Mouse (Mus musculus): ENCODE results near the gene Nkx2-4. TPM values are rescaled to one million over a fixed set of nuclear protein-coding genes. Genes with fewer than 3 reads are reported as not detected.

Nkx2-4 gene
- polyA plus RNA-seq (2014; fragmentation: Nextera tagmentation; extraction: Ambion mirVana) = not detected in 2 replicates

DNA sequence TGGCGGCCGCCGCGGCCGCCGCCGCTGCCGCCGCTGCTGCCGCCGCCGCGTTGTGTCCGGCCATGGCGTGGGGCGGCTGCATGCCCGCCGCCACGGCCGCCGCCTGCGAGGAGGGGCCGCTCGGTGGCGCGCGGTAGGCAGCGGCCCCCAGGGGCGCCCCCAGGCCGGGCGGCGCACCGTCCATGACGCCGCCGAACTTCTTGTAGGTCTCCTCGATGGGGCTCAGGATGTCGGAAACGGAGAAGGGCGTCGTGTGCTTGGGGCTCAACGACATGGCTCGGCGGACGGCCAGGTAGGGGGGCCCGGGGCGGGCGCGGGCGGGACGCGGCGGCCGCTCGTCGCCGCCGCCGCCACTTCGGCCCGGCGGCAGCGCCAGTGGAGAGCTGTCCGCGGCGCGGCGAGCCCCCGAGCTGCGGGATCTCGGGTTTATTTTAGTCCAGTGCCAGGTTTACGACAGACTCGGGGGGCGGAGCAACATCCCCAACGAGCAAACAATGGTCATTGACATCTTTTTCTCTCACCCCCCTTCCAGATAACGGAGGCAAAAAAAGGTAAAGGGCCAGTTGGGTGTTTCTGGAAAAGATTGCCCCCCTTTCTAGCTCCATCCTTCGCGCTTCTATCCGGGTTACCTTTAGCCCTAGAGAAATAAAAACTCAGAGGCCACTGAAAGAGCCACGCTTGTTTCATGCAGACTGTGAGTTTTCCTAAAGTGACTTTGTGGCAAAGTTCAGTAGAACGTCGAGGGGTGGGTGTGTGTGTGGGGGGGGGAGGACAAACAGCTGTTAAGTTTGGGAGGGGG lies at the start of gene Nkx2-4:
TSS of gene Nkx2-4 (minus strand) at position 374 of the 799 bp plus-strand sequence.
- H3K36me3 ChIP-seq (ENCODE audit: control insufficient read depth, insufficient read depth, low read length) = no peaks in the 10 kb centered on the region
- peaks cover 66% of the 10 kb centered on the region for H3K27me3 ChIP-seq (replicated peaks; ENCODE audit: control insufficient read depth, insufficient read depth, low read length)
- H3K9ac ChIP-seq (ENCODE audit: low read depth, low read length) = no peak within 1 kb of the TSS; the same call in 1 of the 2 replicates
- H3K4me1 ChIP-seq (replicated peaks; ENCODE audit: control insufficient read depth, insufficient read depth, low read length) = peaks cover 12% of the 10 kb centered on the region
- peak; percentile 38 for DNase-seq (ENCODE audit: low spot score)
- H3K9me3 ChIP-seq (ENCODE audit: control insufficient read depth, low read length) = no peaks in the 10 kb centered on the region
- 2% methylated on average over 80 of the region's 82 CpGs for WGBS
- ATAC-seq (replicated peaks; ENCODE audit: low FRiP score) = no peak
- no peak within 1 kb of the TSS for H3K27ac ChIP-seq (ENCODE audit: low read depth, low read length)
- peak within 1 kb of the TSS; percentile 46 for H3K4me3 ChIP-seq (ENCODE audit: low read depth, low read length)
- H3K4me2 ChIP-seq = peak within 1 kb of the TSS; percentile 57

DNA sequence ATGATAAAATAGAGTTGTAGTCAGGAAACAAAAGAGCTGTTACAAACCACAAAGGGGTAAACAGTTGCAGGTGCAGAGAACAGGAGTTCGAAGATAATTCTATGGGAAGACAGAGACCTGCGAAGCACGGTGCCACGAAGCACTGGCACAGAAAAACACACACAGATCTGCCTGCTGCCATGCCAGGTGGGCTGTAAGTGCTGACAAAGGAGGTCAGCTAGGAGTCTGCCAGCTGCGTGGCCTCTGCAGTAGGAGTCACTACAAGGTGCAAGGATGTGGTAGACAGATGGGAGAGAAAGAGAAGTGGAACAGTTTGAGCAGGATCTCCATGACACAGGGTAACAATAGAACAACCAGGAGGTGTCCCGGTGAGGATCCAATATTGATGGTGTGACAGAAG lies 42.1 kb upstream of the Nkx2-4 start:
- WGBS = 69% methylated on average over 6 of the region's 6 CpGs
- DNase-seq (ENCODE audit: low spot score) = no peak
- Histone ChIP-seq H3K36me3 (ENCODE audit: control insufficient read depth, insufficient read depth, low read length) (no peaks in the 10 kb centered on the region), H3K4me1 (replicated peaks; ENCODE audit: control insufficient read depth, insufficient read depth, low read length) (no peaks in the 10 kb centered on the region), H3K4me2 (no peak overlapping the region), H3K9me3 (ENCODE audit: control insufficient read depth, low read length) (no peaks in the 10 kb centered on the region), H3K9ac (ENCODE audit: low read depth, low read length) (no peak overlapping the region), H3K27me3 (replicated peaks; ENCODE audit: control insufficient read depth, insufficient read depth, low read length) (no peaks in the 10 kb centered on the region), H3K27ac (ENCODE audit: low read depth, low read length) (no peak overlapping the region), H3K4me3 (ENCODE audit: low read depth, low read length) (no peak overlapping the region)
- ATAC-seq (replicated peaks; ENCODE audit: low FRiP score) = no peak

DNA sequence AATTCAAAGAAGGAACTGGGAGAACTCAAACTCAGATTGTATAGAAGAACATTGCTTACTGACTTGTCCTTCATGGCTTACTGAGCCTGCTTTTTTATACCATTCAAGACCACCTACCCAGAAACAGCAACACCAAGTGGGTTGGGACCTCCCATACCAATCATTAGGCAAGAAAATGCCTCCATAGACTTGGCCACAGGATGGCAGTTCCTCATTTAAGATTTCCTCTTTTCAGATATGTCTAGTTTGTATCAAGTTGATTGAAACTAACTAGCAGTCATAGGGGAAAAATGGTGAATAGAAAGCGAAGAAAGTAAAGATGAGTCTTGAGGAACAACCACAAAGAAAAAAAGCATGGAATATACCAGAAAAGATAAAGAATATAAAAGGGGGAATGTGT lies 34.5 kb upstream of the Nkx2-4 start:
- no peak for ATAC-seq (replicated peaks; ENCODE audit: low FRiP score)
- H3K4me2 ChIP-seq = no peak overlapping the region
- 73% methylated on average over 1 of the region's 1 CpGs for whole genome bisulfite sequencing

DNA sequence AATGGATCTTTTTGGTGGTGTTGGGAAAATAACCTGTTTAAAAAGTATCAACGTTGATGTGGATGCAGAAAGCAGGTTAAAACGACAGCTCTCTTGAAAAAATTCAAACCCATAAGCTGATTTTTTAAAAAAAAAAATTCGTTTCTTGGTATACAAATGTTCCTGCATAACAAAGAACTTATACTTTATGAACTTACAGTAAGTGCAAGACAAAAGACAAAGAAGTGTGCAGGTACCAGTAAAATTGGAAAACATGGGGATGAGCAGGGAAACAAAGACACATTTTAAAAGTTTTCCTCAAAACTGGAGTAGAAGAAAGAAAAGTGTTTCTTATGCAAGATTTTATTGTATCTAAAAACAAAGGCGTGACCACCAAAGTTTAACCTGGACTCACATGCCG lies 1.2 kb upstream of the Nkx2-4 start:
- H3K4me2 ChIP-seq = no peak overlapping the region
- WGBS = 23% methylated on average over 5 of the region's 5 CpGs
- H3K4me1 ChIP-seq (replicated peaks; ENCODE audit: control insufficient read depth, insufficient read depth, low read length) = peaks cover 12% of the 10 kb centered on the region
- H3K27ac ChIP-seq (ENCODE audit: low read depth, low read length) = no peak overlapping the region
- peaks cover 60% of the 10 kb centered on the region for H3K27me3 ChIP-seq (replicated peaks; ENCODE audit: control insufficient read depth, insufficient read depth, low read length)
- no peak overlapping the region for H3K9ac ChIP-seq (ENCODE audit: low read depth, low read length)
- ATAC-seq (replicated peaks; ENCODE audit: low FRiP score) (no peak), DNase-seq (ENCODE audit: low spot score) (no peak)
- no peak overlapping the region for H3K4me3 ChIP-seq (ENCODE audit: low read depth, low read length)
- H3K36me3 ChIP-seq (ENCODE audit: control insufficient read depth, insufficient read depth, low read length) = no peaks in the 10 kb centered on the region
- no peaks in the 10 kb centered on the region for H3K9me3 ChIP-seq (ENCODE audit: control insufficient read depth, low read length)

More for the DNA sequence above, 34.5 kb upstream of the Nkx2-4 start:
- H3K9me3 ChIP-seq (ENCODE audit: control insufficient read depth, low read length) = no peaks in the 10 kb centered on the region
- H3K27ac ChIP-seq (ENCODE audit: low read depth, low read length) = no peak overlapping the region
- H3K9ac ChIP-seq (ENCODE audit: low read depth, low read length) = no peak overlapping the region
- no peak overlapping the region for H3K4me3 ChIP-seq (ENCODE audit: low read depth, low read length)
- H3K4me1 ChIP-seq (replicated peaks; ENCODE audit: control insufficient read depth, insufficient read depth, low read length) = no peaks in the 10 kb centered on the region
- DNase-seq (ENCODE audit: low spot score) = no peak
- no peaks in the 10 kb centered on the region for H3K36me3 ChIP-seq (ENCODE audit: control insufficient read depth, insufficient read depth, low read length)
- H3K27me3 ChIP-seq (replicated peaks; ENCODE audit: control insufficient read depth, insufficient read depth, low read length) = no peaks in the 10 kb centered on the region

DNA sequence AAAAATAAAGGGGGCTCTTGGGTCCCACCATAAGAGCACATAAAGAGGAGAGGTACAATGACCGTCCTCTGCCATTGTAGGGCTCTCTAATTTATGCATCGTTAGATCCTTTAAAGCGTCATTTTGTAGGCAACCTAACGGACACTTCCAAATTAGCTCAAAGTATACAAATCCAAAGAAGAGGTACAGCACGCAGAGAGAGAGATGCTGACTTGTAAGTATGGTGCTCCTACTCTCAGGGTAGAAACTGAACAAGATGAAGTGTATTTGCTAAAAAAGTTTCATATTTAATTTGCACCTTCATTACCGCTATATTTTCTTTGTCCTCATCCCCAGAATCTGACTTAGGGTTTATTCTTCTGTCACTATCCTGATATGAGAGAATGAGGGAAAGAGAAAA lies 692 bp upstream of the Nkx2-4 start:
- DNase-seq (ENCODE audit: low spot score) = no peak
- Histone ChIP-seq H3K9ac (ENCODE audit: low read depth, low read length) (no peak overlapping the region), H3K4me3 (ENCODE audit: low read depth, low read length) (no peak overlapping the region), H3K4me1 (replicated peaks; ENCODE audit: control insufficient read depth, insufficient read depth, low read length) (peaks cover 12% of the 10 kb centered on the region), H3K4me2 (no peak overlapping the region), H3K36me3 (ENCODE audit: control insufficient read depth, insufficient read depth, low read length) (no peaks in the 10 kb centered on the region), H3K27me3 (replicated peaks; ENCODE audit: control insufficient read depth, insufficient read depth, low read length) (peaks cover 65% of the 10 kb centered on the region), H3K9me3 (ENCODE audit: control insufficient read depth, low read length) (no peaks in the 10 kb centered on the region), H3K27ac (ENCODE audit: low read depth, low read length) (no peak overlapping the region)
- ATAC-seq (replicated peaks; ENCODE audit: low FRiP score) = no peak
- WGBS = 11% methylated on average over 6 of the region's 6 CpGs

DNA sequence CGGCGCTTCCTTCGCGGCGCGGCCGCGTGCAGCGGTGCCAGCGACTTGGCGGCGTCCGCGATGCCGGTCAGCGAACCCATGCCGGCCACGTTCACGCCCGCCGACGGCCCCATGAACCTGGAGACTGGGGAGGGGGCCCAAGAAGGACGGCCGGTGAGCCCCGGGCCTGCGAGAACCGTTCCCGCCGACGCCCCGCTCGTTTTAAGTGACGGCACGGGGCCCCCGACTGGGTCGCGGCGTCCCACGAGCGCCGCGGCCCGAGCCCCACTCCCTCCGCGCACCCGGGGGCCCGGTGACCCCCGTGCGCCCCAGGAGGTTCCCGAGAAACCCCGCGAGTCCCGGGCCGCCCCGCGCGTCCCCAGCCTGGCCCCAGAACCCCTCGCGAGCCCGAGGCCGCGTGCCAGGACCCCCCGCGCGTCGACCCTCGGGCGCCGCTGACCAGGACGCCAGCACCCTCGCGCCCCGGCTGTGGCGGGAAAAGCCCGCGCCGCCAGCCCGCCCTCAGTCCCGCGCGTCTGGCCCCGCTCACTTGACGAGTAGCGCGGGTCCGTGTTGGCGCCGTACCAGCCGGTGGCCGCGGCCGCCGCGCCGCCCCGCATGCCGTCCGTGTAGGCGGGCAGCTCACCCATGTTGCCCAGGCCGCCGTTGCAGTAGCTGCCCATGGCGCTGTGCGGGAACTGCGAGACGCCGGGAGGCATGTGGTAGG lies 726 bp downstream of the Nkx2-4 start:
- H3K4me1 ChIP-seq (replicated peaks; ENCODE audit: control insufficient read depth, insufficient read depth, low read length) = peaks cover 12% of the 10 kb centered on the region
- no peaks in the 10 kb centered on the region for H3K36me3 ChIP-seq (ENCODE audit: control insufficient read depth, insufficient read depth, low read length)
- ATAC-seq (replicated peaks; ENCODE audit: low FRiP score) (peak; percentile 54), DNase-seq (ENCODE audit: low spot score) (peak; percentile 35)
- peaks cover 68% of the 10 kb centered on the region for H3K27me3 ChIP-seq (replicated peaks; ENCODE audit: control insufficient read depth, insufficient read depth, low read length)
- no peak overlapping the region for H3K27ac ChIP-seq (ENCODE audit: low read depth, low read length)
- H3K4me3 ChIP-seq (ENCODE audit: low read depth, low read length) = peak overlapping the region; percentile 46
- H3K4me2 ChIP-seq = peak overlapping the region; percentile 57
- 3% methylated on average over 106 of the region's 106 CpGs for WGBS
- no peaks in the 10 kb centered on the region for H3K9me3 ChIP-seq (ENCODE audit: control insufficient read depth, low read length)
- no peak overlapping the region for H3K9ac ChIP-seq (ENCODE audit: low read depth, low read length)

DNA sequence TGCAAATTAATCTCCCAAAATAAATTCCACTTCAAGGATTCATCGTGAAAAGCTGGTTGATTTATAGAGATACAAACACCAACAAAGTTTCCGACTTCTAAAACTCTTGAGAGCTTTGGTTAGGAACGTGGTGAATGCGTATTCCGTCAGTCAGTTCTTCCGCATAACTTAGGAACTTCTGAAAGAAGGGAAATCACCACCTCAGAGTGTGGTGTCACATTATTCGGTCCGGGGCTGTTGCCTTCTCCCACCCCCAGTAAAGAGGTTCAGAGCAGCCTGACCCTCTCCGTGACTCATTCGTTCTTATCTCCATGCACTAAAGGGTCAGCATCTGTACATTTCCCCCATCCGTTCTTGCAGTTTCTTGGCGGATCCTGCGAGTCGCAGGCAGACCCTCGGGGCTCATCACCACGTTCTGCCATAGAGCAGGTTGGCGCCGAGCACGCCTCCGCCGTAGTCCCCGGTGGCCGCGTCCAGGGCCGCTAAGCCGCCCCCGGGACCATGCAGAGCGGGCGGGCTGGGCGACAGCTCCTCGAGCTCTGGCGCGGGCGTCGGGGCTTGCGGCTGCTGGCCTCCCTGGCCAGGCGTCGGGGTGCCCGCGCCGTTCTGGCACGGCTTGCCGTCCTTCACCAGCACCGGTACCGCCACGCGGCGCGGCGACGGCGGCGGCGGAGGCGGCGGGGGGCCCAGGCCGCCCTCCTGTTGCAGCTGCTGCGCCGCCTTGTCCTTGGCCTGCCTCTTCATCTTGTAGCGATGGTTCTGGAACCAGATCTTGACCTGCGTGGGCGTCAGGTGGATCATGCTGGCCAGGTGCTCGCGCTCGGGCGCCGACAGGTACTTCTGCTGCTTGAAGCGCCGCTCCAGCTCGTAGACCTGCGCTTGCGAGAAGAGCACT lies 1.5 kb downstream of the Nkx2-4 start:
- DNase-seq (ENCODE audit: low spot score) = peak; percentile 53
- Histone ChIP-seq H3K27me3 (replicated peaks; ENCODE audit: control insufficient read depth, insufficient read depth, low read length) (peaks cover 68% of the 10 kb centered on the region), H3K9ac (ENCODE audit: low read depth, low read length) (no peak overlapping the region), H3K4me1 (replicated peaks; ENCODE audit: control insufficient read depth, insufficient read depth, low read length) (peaks cover 12% of the 10 kb centered on the region), H3K9me3 (ENCODE audit: control insufficient read depth, low read length) (no peaks in the 10 kb centered on the region), H3K27ac (ENCODE audit: low read depth, low read length) (no peak overlapping the region), H3K4me3 (ENCODE audit: low read depth, low read length) (peak overlapping the region; percentile 29), H3K4me2 (peak overlapping the region; percentile 57; the same call in 1 of the 2 replicates), H3K36me3 (ENCODE audit: control insufficient read depth, insufficient read depth, low read length) (no peaks in the 10 kb centered on the region)
- 0 out of 2 replicates have a peak, but pooled peaks have one; percentile 32 for ATAC-seq (replicated peaks; ENCODE audit: low FRiP score)
- WGBS = under 1% methylated on average over 72 of the region's 72 CpGs

DNA sequence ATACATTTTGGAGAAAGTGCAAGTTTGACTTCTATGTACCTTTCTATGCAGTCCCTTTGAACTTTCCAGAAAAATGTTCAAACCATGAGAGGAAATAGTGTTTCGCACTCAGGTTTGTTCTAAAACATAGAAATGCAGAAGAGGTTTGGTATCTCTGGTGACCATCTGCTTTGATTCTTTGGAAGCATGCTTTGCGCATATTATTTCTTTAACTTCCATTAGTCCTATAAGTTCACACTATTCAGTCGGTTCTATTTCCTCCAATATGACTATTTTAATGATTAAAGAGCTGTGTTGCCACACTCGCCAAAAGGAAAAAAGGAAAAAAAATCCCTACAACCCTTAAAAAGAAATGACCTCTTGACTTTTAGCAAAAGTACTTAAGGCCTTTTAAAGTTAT lies 2.9 kb downstream of the Nkx2-4 start:
- H3K4me2 ChIP-seq = no peak overlapping the region
- H3K4me1 ChIP-seq (replicated peaks; ENCODE audit: control insufficient read depth, insufficient read depth, low read length) = peaks cover 12% of the 10 kb centered on the region
- peaks cover 63% of the 10 kb centered on the region for H3K27me3 ChIP-seq (replicated peaks; ENCODE audit: control insufficient read depth, insufficient read depth, low read length)
- no peak for ATAC-seq (replicated peaks; ENCODE audit: low FRiP score)
- H3K36me3 ChIP-seq (ENCODE audit: control insufficient read depth, insufficient read depth, low read length) = no peaks in the 10 kb centered on the region
- DNase-seq (ENCODE audit: low spot score) = no peak
- no peak overlapping the region for H3K27ac ChIP-seq (ENCODE audit: low read depth, low read length)
- H3K9me3 ChIP-seq (ENCODE audit: control insufficient read depth, low read length) = no peaks in the 10 kb centered on the region
- H3K9ac ChIP-seq (ENCODE audit: low read depth, low read length) = no peak overlapping the region
- WGBS = 63% methylated on average over 4 of the region's 4 CpGs
- H3K4me3 ChIP-seq (ENCODE audit: low read depth, low read length) = no peak overlapping the region

All from liver, embryonic 11.5 days (tissue).